Mouse (Mus musculus) MEL (cell line): ENCODE data around the gene Tcf25.

ENCODE experiments used
- CTCF ChIP-seq, 3 experiments: IDR thresholded peaks in 2 of 3; conservative IDR thresholded peaks in 1 of 3; 2 replicates each; pipeline ENCODE4 v1.5.1; 2011 to 2012; ENCODE audit warnings: low read length in 3 of 3, low read depth in 2 of 3, mild to moderate bottlenecking in 2 of 3, improper control_type of control experiment in 1 of 3, inconsistent platforms in 1 of 3, mixed read lengths in 1 of 3, moderate library complexity in 1 of 3; ENCODE audit not compliant: control insufficient read depth in 1 of 3, insufficient read depth in 1 of 3, poor library complexity in 1 of 3, severe bottlenecking in 1 of 3
- MAZ ChIP-seq: IDR thresholded peaks from 2 replicates; pipeline ENCODE4 v1.6.1; 2012; ENCODE audit warnings: low read depth, mild to moderate bottlenecking, inconsistent platforms, low read length, improper control_type of control experiment
- MEF2A ChIP-seq: IDR thresholded peaks from 2 replicates; pipeline ENCODE4 v1.6.1; 2014; ENCODE audit warnings: low read depth, mild to moderate bottlenecking, inconsistent platforms, low read length, improper control_type of control experiment; ENCODE audit not compliant: poor library complexity, insufficient replicate concordance, severe bottlenecking; ENCODE audit errors: extremely low read depth
- POLR2A ChIP-seq, 2 experiments: IDR thresholded peaks; 2 replicates each; pipeline ENCODE4 v1.6.1; 2011 to 2012; ENCODE audit warnings: low read length in 2 of 2, mild to moderate bottlenecking in 2 of 2, control low read depth in 1 of 2, improper control_type of control experiment in 1 of 2, low read depth in 1 of 2, moderate library complexity in 1 of 2; ENCODE audit not compliant: control insufficient read depth in 1 of 2, insufficient read depth in 1 of 2, poor library complexity in 1 of 2

DNA sequence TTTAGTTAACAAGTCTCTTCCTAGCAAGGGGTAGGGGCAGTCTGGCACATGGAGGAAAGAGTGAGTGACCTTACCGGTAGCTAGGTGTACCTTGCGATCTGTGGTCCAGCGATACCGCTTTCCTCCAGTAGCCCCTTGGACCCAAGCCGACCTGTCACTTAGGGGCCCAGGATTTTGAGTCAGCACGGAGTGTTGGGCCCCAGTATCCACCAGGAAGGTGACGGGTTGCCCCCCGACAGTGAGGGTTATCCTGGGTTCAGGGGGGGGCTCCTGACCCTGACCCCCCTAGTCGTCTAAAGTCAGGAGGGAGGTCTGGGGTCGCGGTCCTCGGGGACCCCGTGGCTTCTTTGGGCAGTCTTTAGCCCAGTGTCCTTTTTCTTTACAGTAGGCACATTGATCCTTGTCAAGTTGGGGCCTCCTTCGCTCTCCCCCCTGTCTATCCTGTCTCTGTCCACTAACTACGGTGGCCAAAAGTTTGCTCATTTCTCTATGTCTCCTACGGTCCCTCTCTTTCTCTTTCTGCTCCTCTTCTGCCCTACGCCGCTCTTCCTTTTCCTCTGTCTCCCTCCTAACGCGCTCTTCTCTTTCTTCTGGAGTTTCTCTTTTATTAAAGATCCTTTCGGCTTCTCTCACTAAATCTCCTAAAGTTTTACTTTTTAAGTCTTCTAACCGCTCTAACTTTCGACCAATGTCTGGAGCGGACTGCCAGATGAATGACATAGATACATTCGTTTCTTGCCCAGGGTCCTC is 58.2 kb downstream of the Tcf25 start:
- TF ChIP-seq MEF2A (no peak), POLR2A (IDR thresholded peaks at IDR 0.05; ENCODE audit: control insufficient read depth in 1 of 2, insufficient read depth in 1 of 2, low read depth in 1 of 2, low read length in 2 of 2, poor library complexity in 1 of 2) (no peak), CTCF (IDR thresholded peaks at IDR 0.05 in 2 of 3, conservative IDR thresholded peaks at IDR 0.05 in 1 of 3; ENCODE audit: control insufficient read depth in 1 of 3, insufficient read depth in 1 of 3, low read depth in 2 of 3, low read length in 3 of 3, poor library complexity in 1 of 3, severe bottlenecking in 1 of 3) (no peak), MAZ (no peak)
